Mouse (Mus musculus) neural tube, embryonic 12.5 days (tissue): ENCODE results near the gene Rpl9-ps1. TPM values are rescaled to one million over a fixed set of nuclear protein-coding genes. Genes with fewer than 3 reads are reported as not detected.

Source experiments
- ATAC-seq: fragments of 200-750 bp; cut with Nextera tagmentation; 2 replicates; pipeline ENCODE4 v1.8.0; 2017; ENCODE audit warnings: low read depth, mild to moderate bottlenecking, moderate TSS enrichment, moderate library complexity; ENCODE audit not compliant: low FRiP score
- H3K27ac ChIP-seq: fragments of 300-500 bp; sonication (generic); 2 replicates; pipeline ENCODE4 v1.5.1; 2016
- H3K27me3 ChIP-seq: fragments of 300-500 bp; sonication (generic); replicated peaks from 2 replicates; pipeline ENCODE4 v1.6.1; 2016; ENCODE audit warnings: mild to moderate bottlenecking
- H3K36me3 ChIP-seq: fragments of 300-500 bp; sonication (generic); 2 replicates; pipeline ENCODE4 v1.6.1; 2016; ENCODE audit warnings: mild to moderate bottlenecking
- H3K4me1 ChIP-seq: fragments of 300-500 bp; sonication (generic); 2 replicates; pipeline ENCODE4 v1.6.1; 2016
- H3K4me2 ChIP-seq: fragments of 300-500 bp; sonication (generic); replicated peaks from 2 replicates; pipeline ENCODE4 v1.6.1; 2016; ENCODE audit warnings: mild to moderate bottlenecking
- H3K4me3 ChIP-seq: fragments of 300-500 bp; sonication (generic); 2 replicates; pipeline ENCODE4 v1.5.1; 2016
- H3K9ac ChIP-seq: fragments of 300-500 bp; sonication (generic); 2 replicates; pipeline ENCODE4 v1.6.1; 2016; ENCODE audit warnings: mild to moderate bottlenecking
- H3K9me3 ChIP-seq: fragments of 300-500 bp; sonication (generic); 2 replicates; pipeline ENCODE4 v1.6.1; 2016; ENCODE audit warnings: mild to moderate bottlenecking
- WGBS: fragments of 180-500 bp; shearing (Covaris S2); methylation state at CpG from one replicate; pipeline ENCODE4 v1.1.7; 2016; 5-methylcytosine and 5-hydroxymethylcytosine counted together
- polyA plus RNA-seq: library from polyadenylated mRNA; unstranded; fragments of >200 nt; fragmentation: Nextera tagmentation; extraction: Ambion mirVana; gene quantifications from 2 replicates; pipeline ENCODE4 v1.2.1, GENCODE M21; 2016

Gene Rpl9-ps1
- polyA plus RNA-seq, 1 experiment from 2014 or later: not detected

- Histone ChIP-seq H3K4me3 (no peak overlapping the region), H3K27me3 (no peaks in the 10 kb centered on the region), H3K4me1 (no peaks in the 10 kb centered on the region), H3K9ac (no peak overlapping the region), H3K36me3 (no peaks in the 10 kb centered on the region), H3K9me3 (no peaks in the 10 kb centered on the region), H3K4me2 (no peak overlapping the region), H3K27ac (no peak overlapping the region)
- WGBS: 90% methylated on average over 1 of the region's 1 CpGs
- ATAC-seq: no peak
Observed at GRCm38 (mm10) chr11:83616586-83616985, 28.8 kb downstream of the Rpl9-ps1 start.

- H3K36me3 ChIP-seq: no peaks in the 10 kb centered on the region
- H3K4me2 ChIP-seq: no peak overlapping the region
- 92% methylated on average over 2 of the region's 2 CpGs for WGBS
- no peak for ATAC-seq
- no peaks in the 10 kb centered on the region for H3K27me3 ChIP-seq
- no peaks in the 10 kb centered on the region for H3K9me3 ChIP-seq
- no peaks in the 10 kb centered on the region for H3K4me1 ChIP-seq
- no peak overlapping the region for H3K4me3 ChIP-seq
- no peak overlapping the region for H3K27ac ChIP-seq
- H3K9ac ChIP-seq: no peak overlapping the region
Observed at GRCm38 (mm10) chr11:83610900-83611299, 34.5 kb downstream of the Rpl9-ps1 start.

- no peaks in the 10 kb centered on the region for H3K36me3 ChIP-seq
- H3K4me2 ChIP-seq: no peak overlapping the region
- no peaks in the 10 kb centered on the region for H3K4me1 ChIP-seq
- WGBS: 60% methylated on average over 1 of the region's 1 CpGs
- no peak overlapping the region for H3K9ac ChIP-seq
- no peaks in the 10 kb centered on the region for H3K27me3 ChIP-seq
- no peaks in the 10 kb centered on the region for H3K9me3 ChIP-seq
- ATAC-seq: no peak
- H3K27ac ChIP-seq: no peak overlapping the region
- no peak overlapping the region for H3K4me3 ChIP-seq
Observed at GRCm38 (mm10) chr11:83606396-83606795, 39.0 kb downstream of the Rpl9-ps1 start.

GRCm38 (mm10) chr11:83605535-83605934 is 39.9 kb downstream of the Rpl9-ps1 start:
- 94% methylated on average over 3 of the region's 3 CpGs for WGBS
- H3K4me1 ChIP-seq: no peaks in the 10 kb centered on the region

GRCm38 (mm10) chr11:83604698-83605097 is 40.7 kb downstream of the Rpl9-ps1 start:
- WGBS: 86% methylated on average over 4 of the region's 4 CpGs
- ATAC-seq: no peak
- H3K27me3 ChIP-seq: no peaks in the 10 kb centered on the region

More at GRCm38 (mm10) chr11:83605535-83605934, 39.9 kb downstream of the Rpl9-ps1 start:
- no peaks in the 10 kb centered on the region for H3K27me3 ChIP-seq
- ATAC-seq: no peak
- H3K9me3 ChIP-seq: no peaks in the 10 kb centered on the region
- H3K9ac ChIP-seq: no peak overlapping the region
- no peaks in the 10 kb centered on the region for H3K36me3 ChIP-seq
- H3K27ac ChIP-seq: no peak overlapping the region
- no peak overlapping the region for H3K4me2 ChIP-seq
- H3K4me3 ChIP-seq: no peak overlapping the region

GRCm38 (mm10) chr11:83603399-83603798 is 42.0 kb downstream of the Rpl9-ps1 start:
- no peaks in the 10 kb centered on the region for H3K9me3 ChIP-seq
- no peak for ATAC-seq

More at GRCm38 (mm10) chr11:83604698-83605097, 40.7 kb downstream of the Rpl9-ps1 start:
- Histone ChIP-seq H3K4me2 (no peak overlapping the region), H3K9me3 (no peaks in the 10 kb centered on the region), H3K36me3 (no peaks in the 10 kb centered on the region), H3K4me1 (no peaks in the 10 kb centered on the region), H3K4me3 (no peak overlapping the region), H3K27ac (no peak overlapping the region), H3K9ac (no peak overlapping the region)

GRCm38 (mm10) chr11:83600576-83600975 is 44.8 kb downstream of the Rpl9-ps1 start:
- Histone ChIP-seq H3K36me3 (no peaks in the 10 kb centered on the region), H3K4me3 (no peak overlapping the region), H3K4me1 (no peaks in the 10 kb centered on the region), H3K27me3 (no peaks in the 10 kb centered on the region), H3K9ac (no peak overlapping the region), H3K4me2 (no peak overlapping the region), H3K9me3 (no peaks in the 10 kb centered on the region), H3K27ac (no peak overlapping the region)
- WGBS: 86% methylated on average over 2 of the region's 2 CpGs
- no peak for ATAC-seq

More at GRCm38 (mm10) chr11:83603399-83603798, 42.0 kb downstream of the Rpl9-ps1 start:
- Histone ChIP-seq H3K9ac (no peak overlapping the region), H3K27me3 (no peaks in the 10 kb centered on the region), H3K27ac (no peak overlapping the region), H3K36me3 (no peaks in the 10 kb centered on the region), H3K4me1 (no peaks in the 10 kb centered on the region), H3K4me2 (no peak overlapping the region), H3K4me3 (no peak overlapping the region)
- 91% methylated on average over 3 of the region's 3 CpGs for WGBS

- Histone ChIP-seq H3K27ac (no peak overlapping the region), H3K9me3 (no peaks in the 10 kb centered on the region), H3K4me2 (no peak overlapping the region), H3K27me3 (no peaks in the 10 kb centered on the region), H3K36me3 (no peaks in the 10 kb centered on the region), H3K4me1 (no peaks in the 10 kb centered on the region), H3K4me3 (no peak overlapping the region), H3K9ac (no peak overlapping the region)
- no peak for ATAC-seq
- WGBS: 89% methylated on average over 3 of the region's 3 CpGs
Observed at GRCm38 (mm10) chr11:83598991-83599390, 46.4 kb downstream of the Rpl9-ps1 start.

- WGBS: 89% methylated on average over 3 of the region's 3 CpGs
- ATAC-seq: no peak
- Histone ChIP-seq H3K36me3 (no peaks in the 10 kb centered on the region), H3K27ac (no peak overlapping the region), H3K9me3 (no peaks in the 10 kb centered on the region), H3K9ac (no peak overlapping the region), H3K4me2 (no peak overlapping the region), H3K4me1 (no peaks in the 10 kb centered on the region), H3K27me3 (no peaks in the 10 kb centered on the region), H3K4me3 (no peak overlapping the region)
Observed at GRCm38 (mm10) chr11:83598207-83598837, 47.1 kb downstream of the Rpl9-ps1 start.

- Histone ChIP-seq H3K27me3 (no peaks in the 10 kb centered on the region), H3K36me3 (no peaks in the 10 kb centered on the region), H3K4me1 (no peaks in the 10 kb centered on the region), H3K4me3 (no peak overlapping the region), H3K9me3 (no peaks in the 10 kb centered on the region), H3K9ac (no peak overlapping the region), H3K27ac (no peak overlapping the region), H3K4me2 (no peak overlapping the region)
- WGBS: 95% methylated on average over 7 of the region's 7 CpGs
- ATAC-seq: no peak
Observed at GRCm38 (mm10) chr11:83597796-83598195, 47.6 kb downstream of the Rpl9-ps1 start.

GRCm38 (mm10) chr11:83595669-83596455 is 49.6 kb downstream of the Rpl9-ps1 start:
- WGBS: 85% methylated on average over 7 of the region's 7 CpGs
- Histone ChIP-seq H3K9ac (no peak overlapping the region), H3K36me3 (no peaks in the 10 kb centered on the region), H3K4me1 (no peaks in the 10 kb centered on the region), H3K27ac (no peak overlapping the region), H3K4me2 (no peak overlapping the region), H3K9me3 (no peaks in the 10 kb centered on the region), H3K4me3 (no peak overlapping the region), H3K27me3 (no peaks in the 10 kb centered on the region)
- no peak for ATAC-seq
